Mouse (Mus musculus) brain, embryonic 14.5 days (tissue): ENCODE results near the gene Grid2.

Experiments
- CTCF ChIP-seq: fragments of 200-500 bp; IDR thresholded peaks from 2 replicates; pipeline ENCODE4 v1.5.1; 2012; ENCODE audit warnings: inconsistent platforms, mild to moderate bottlenecking, moderate library complexity, borderline replicate concordance; ENCODE audit not compliant: insufficient read depth, insufficient read length; ENCODE audit errors: extremely low read depth
- POLR2A ChIP-seq: fragments of 200-500 bp; IDR thresholded peaks from 2 replicates; pipeline ENCODE4 v1.6.1; 2012; ENCODE audit warnings: mild to moderate bottlenecking, inconsistent platforms, borderline replicate concordance; ENCODE audit not compliant: poor library complexity, insufficient read depth, insufficient read length, severe bottlenecking; ENCODE audit errors: extremely low read depth

DNA sequence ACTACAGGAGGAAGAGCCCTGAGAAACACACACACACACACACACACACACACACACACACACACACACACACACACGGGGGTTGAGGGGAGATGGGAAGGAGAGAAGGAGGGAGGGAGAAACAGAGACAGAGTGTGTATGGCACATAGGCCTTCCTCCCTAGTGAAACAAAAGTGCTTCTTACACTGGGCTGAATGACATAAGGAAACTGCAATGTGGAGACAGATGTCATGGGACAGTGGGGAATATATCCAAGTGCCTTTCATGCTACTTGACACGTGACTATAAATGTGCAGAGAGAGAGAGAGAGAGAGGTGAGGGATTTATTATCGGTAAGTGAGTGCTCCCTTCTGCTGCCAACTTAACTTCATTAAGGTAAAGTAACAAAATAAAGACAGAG lies 639.0 kb downstream of the Grid2 start:
- TF ChIP-seq CTCF (no peak), POLR2A (no peak)
